Mouse (Mus musculus): ENCODE results near the gene Baiap2l1.

GRCm38 (mm10) chr5:144358592-144358917, 643 bp upstream of the Baiap2l1 start:
- no peak for TF ChIP-seq CTCF (IDR thresholded peaks at IDR 0.05; ENCODE audit: borderline replicate concordance, insufficient read depth, low read length)
- peak; percentile 46; the same call in 1 of the 2 replicates for TF ChIP-seq POLR2A (IDR thresholded peaks at IDR 0.05; ENCODE audit: low read depth, low read length)
